Mouse (Mus musculus) limb, embryonic 14.5 days (tissue): ENCODE results near the gene Fam3b. TPM values are rescaled to one million over a fixed set of nuclear protein-coding genes. Genes with fewer than 3 reads are reported as not detected.

Experiments
- ATAC-seq: fragments of 200-750 bp; cut with Nextera tagmentation; 2 replicates; pipeline ENCODE4 v1.8.0; 2017; ENCODE audit warnings: low read depth, moderate number of reproducible peaks, moderate TSS enrichment; ENCODE audit not compliant: low FRiP score
- DNase-seq: peaks from one replicate; pipeline ENCODE4 v3.0.0-alpha.2; 2015; ENCODE audit warnings: low spot score
- H3K27ac ChIP-seq: fragments of 300-500 bp; sonication (generic); replicated peaks from 2 replicates; pipeline ENCODE4 v1.5.1; 2014; ENCODE audit warnings: low read depth, mild to moderate bottlenecking, low read length, moderate library complexity, mixed read lengths
- H3K27me3 ChIP-seq: fragments of 300-500 bp; sonication (generic); 2 replicates; pipeline ENCODE4 v1.6.1; 2014; ENCODE audit warnings: low read length, mixed read lengths; ENCODE audit not compliant: control insufficient read depth, insufficient read depth
- H3K36me3 ChIP-seq: fragments of 300-500 bp; sonication (generic); 2 replicates; pipeline ENCODE4 v1.6.1; 2014; ENCODE audit warnings: mild to moderate bottlenecking, low read length, moderate library complexity, mixed read lengths; ENCODE audit not compliant: control insufficient read depth, insufficient read depth
- H3K4me1 ChIP-seq: fragments of 300-500 bp; sonication (generic); 2 replicates; pipeline ENCODE4 v1.6.1; 2014; ENCODE audit warnings: antibody characterized with exemption, low read length, mixed read lengths; ENCODE audit not compliant: control insufficient read depth, insufficient read depth
- H3K4me2 ChIP-seq: fragments of 300-500 bp; sonication (generic); replicated peaks from 2 replicates; pipeline ENCODE4 v1.6.1; 2014; ENCODE audit warnings: low read depth, mild to moderate bottlenecking, low read length, moderate library complexity; ENCODE audit not compliant: severe bottlenecking
- H3K4me3 ChIP-seq: fragments of 300-500 bp; sonication (generic); replicated peaks from 2 replicates; pipeline ENCODE4 v1.5.1; 2014; ENCODE audit warnings: low read length
- H3K9ac ChIP-seq: fragments of 300-500 bp; sonication (generic); 2 replicates; pipeline ENCODE4 v1.6.1; 2014; ENCODE audit warnings: mild to moderate bottlenecking, low read depth, low read length, moderate library complexity; ENCODE audit not compliant: severe bottlenecking
- H3K9me3 ChIP-seq: fragments of 300-500 bp; sonication (generic); 2 replicates; pipeline ENCODE4 v1.6.1; 2016; ENCODE audit warnings: low read length; ENCODE audit not compliant: control insufficient read depth
- POLR2A ChIP-seq: fragments of 200-500 bp; IDR thresholded peaks from 2 replicates; pipeline ENCODE4 v1.8.0; 2012; ENCODE audit warnings: inconsistent platforms, mild to moderate bottlenecking, moderate library complexity, borderline replicate concordance; ENCODE audit not compliant: insufficient read depth, insufficient read length; ENCODE audit errors: extremely low read depth
- WGBS: fragments of 180-500 bp; shearing (Covaris S2); extraction: QIAGEN DNeasy Blood & Tissue Kit; methylation state at CpG from one replicate; pipeline ENCODE4 v1.1.7; 2014; 5-methylcytosine and 5-hydroxymethylcytosine counted together
- polyA plus RNA-seq, 2 experiments: library from polyadenylated mRNA; depleted of rRNA in 1 of 2; stranded (reverse) in 1 of 2; unstranded in 1 of 2; fragments of >200 nt; fragmentation: Nextera tagmentation in 1 of 2; extraction: Ambion mirVana in 1 of 2; gene quantifications; 2 replicates each; pipeline versions ENCODE4 v1.2.1 to v1.2.3; 2012 to 2014

The Fam3b gene
- polyA plus RNA-seq, 2 experiments: not detected

DNA sequence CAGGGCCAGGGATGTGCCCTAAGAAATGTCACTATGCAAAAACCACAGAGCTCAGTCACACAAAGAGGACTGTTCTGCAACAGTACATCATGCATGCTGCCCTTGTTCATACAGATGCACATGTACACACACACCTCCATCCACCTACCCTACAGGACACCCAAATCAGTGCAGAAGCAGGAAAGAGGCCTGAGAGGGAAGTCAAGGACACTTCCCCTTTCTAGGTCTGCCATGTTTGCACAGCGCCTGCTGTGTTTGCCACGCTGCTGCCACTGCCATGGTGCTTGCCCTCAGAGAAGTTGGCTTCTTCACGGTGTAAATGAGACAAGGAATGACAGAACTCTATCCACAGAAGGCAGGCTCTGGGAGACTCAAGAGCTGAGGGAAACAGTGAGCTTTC, 10.8 kb downstream of the Fam3b start:
- H3K9me3 ChIP-seq: no peaks in the 10 kb centered on the region
- H3K4me1 ChIP-seq: no peaks in the 10 kb centered on the region
- H3K4me2 ChIP-seq: no peak overlapping the region
- DNase-seq: no peak
- no peaks in the 10 kb centered on the region for H3K27me3 ChIP-seq
- ATAC-seq: no peak
- H3K9ac ChIP-seq: no peak overlapping the region
- no peak overlapping the region for H3K27ac ChIP-seq
- 87% methylated on average over 3 of the region's 3 CpGs for WGBS
- no peak for TF ChIP-seq POLR2A
- no peaks in the 10 kb centered on the region for H3K36me3 ChIP-seq
- no peak overlapping the region for H3K4me3 ChIP-seq

DNA sequence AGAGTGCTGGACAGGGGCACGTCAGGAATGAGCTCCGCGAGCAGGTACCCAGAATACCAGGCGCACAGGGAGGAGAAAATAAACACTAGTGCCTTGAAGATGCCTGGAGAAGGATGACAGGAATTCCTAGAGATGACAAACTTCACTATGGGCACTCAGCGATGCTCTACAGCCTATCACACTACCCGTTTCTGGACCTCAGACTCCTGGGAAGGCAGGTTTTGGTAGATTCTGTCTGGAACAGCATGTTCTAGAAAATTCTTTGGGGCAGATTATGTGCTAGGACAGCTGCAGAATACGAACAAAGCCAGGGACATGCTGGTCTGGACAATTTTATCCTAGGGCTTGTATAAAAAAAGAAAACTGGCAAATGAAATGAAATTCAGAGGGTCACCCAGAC, 13.7 kb downstream of the Fam3b start:
- WGBS: 82% methylated on average over 7 of the region's 7 CpGs
- no peaks in the 10 kb centered on the region for H3K4me1 ChIP-seq
- TF ChIP-seq POLR2A: no peak
- no peak overlapping the region for H3K27ac ChIP-seq
- H3K4me3 ChIP-seq: no peak overlapping the region
- no peaks in the 10 kb centered on the region for H3K9me3 ChIP-seq
- H3K4me2 ChIP-seq: no peak overlapping the region
- ATAC-seq: no peak
- H3K36me3 ChIP-seq: no peaks in the 10 kb centered on the region
- H3K27me3 ChIP-seq: no peaks in the 10 kb centered on the region
- DNase-seq: no peak
- no peak overlapping the region for H3K9ac ChIP-seq

DNA sequence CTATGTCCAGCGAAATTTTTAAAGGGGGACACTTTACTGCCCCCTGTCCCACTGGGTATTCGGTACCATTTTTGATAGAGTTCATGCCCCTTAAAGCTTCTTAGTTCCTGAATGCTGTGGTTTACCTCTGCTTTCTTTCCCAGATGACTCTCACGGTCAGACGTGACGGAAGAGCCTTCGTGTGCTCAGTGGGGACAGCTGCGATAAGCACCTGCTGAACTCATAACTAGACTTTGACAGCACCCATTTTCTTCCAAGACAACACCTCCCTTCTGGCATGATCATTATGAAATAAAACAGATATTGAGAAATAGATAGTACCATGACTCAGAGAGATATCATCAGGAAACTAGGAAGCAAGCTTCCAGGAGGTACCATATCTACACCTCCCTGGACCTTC, 15.2 kb downstream of the Fam3b start:
- Histone ChIP-seq H3K4me3 (no peak overlapping the region), H3K9me3 (no peaks in the 10 kb centered on the region), H3K27me3 (no peaks in the 10 kb centered on the region), H3K4me1 (no peaks in the 10 kb centered on the region), H3K36me3 (no peaks in the 10 kb centered on the region), H3K27ac (no peak overlapping the region), H3K4me2 (no peak overlapping the region), H3K9ac (no peak overlapping the region)
- DNase-seq: no peak
- no peak for ATAC-seq
- no peak for TF ChIP-seq POLR2A
- WGBS: 86% methylated on average over 7 of the region's 7 CpGs

DNA sequence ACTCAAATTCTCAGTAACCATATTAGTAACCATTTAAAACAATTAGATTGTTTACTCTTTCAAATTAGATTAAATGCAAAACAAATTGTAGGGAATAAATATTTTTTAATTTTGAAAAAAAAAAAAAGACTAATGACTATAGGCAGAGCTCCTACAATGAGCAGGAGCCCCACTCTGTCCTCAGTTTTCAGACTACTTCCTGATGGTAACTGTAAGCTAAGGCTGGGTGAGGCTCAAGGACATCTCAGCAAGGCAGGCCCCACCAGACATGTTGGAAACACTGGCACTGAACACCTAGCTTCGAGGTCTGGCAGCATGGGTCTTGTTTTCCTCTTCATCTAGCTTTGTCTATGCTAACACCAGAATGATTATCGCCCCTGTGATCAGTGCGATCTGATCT, 16.5 kb downstream of the Fam3b start:
- no peak for TF ChIP-seq POLR2A
- H3K36me3 ChIP-seq: no peaks in the 10 kb centered on the region
- no peak overlapping the region for H3K4me3 ChIP-seq
- 90% methylated on average over 3 of the region's 3 CpGs for WGBS
- H3K27me3 ChIP-seq: no peaks in the 10 kb centered on the region
- no peak overlapping the region for H3K4me2 ChIP-seq
- no peak for DNase-seq
- no peak overlapping the region for H3K27ac ChIP-seq
- no peak for ATAC-seq
- H3K4me1 ChIP-seq: no peaks in the 10 kb centered on the region
- H3K9me3 ChIP-seq: no peaks in the 10 kb centered on the region
- H3K9ac ChIP-seq: no peak overlapping the region

DNA sequence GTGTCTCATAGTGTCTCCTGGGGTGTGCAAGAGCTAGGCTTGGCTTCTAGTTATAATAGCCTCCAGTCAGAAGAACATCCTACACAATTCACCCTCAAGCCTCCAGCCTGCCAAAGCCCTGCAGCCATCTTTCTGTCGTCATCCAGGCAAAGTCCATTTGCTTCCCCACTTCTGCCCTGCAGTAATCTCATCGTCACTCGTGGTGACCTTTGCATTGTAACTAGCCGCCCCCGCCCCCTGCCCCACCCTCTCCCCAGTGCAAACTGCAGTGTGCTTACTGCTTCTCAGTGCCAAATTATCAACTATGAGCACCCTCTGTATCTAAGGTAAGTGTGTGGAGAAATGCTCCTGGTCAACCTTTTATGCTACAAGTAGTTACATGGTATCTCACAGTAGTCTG, 16.9 kb downstream of the Fam3b start:
- DNase-seq (no peak), ATAC-seq (no peak)
- H3K27me3 ChIP-seq: no peaks in the 10 kb centered on the region
- no peak overlapping the region for H3K4me2 ChIP-seq
- no peak overlapping the region for H3K27ac ChIP-seq
- no peak overlapping the region for H3K4me3 ChIP-seq
- TF ChIP-seq POLR2A: no peak
- H3K9me3 ChIP-seq: no peaks in the 10 kb centered on the region
- no peak overlapping the region for H3K9ac ChIP-seq
- WGBS: 49% methylated on average over 5 of the region's 5 CpGs
- no peaks in the 10 kb centered on the region for H3K4me1 ChIP-seq
- no peaks in the 10 kb centered on the region for H3K36me3 ChIP-seq

DNA sequence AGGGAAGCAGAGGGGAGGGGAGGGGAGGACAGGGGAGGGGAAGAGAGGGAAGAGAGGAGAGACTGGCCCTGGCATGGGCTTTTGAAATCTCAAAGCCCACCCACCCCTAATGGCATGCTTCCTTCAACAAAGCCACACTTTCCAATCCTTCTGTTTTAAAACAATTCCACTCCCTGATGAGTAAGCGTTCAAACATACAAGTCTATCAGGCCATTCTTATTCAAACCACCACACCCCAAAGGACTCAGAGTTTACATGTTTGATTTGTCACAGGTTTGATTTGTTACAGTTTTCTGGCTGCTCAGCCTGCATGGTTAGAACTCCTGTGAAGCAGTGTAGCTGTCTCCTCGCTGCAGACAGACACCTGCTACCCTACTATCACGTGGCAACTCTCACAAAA, 18.6 kb downstream of the Fam3b start:
- Histone ChIP-seq H3K27me3 (no peaks in the 10 kb centered on the region), H3K9me3 (no peaks in the 10 kb centered on the region), H3K4me1 (no peaks in the 10 kb centered on the region), H3K4me3 (no peak overlapping the region), H3K36me3 (no peaks in the 10 kb centered on the region), H3K27ac (no peak overlapping the region), H3K4me2 (no peak overlapping the region), H3K9ac (no peak overlapping the region)
- DNase-seq (no peak), ATAC-seq (no peak)
- 66% methylated on average over 3 of the region's 3 CpGs for WGBS
- no peak for TF ChIP-seq POLR2A
